Mouse (Mus musculus): Measurements from ENCODE around the gene Trmt44.
A peak's percentile ranks its signal among the peaks of the same experiment; 100 is the strongest.
"Not testable (repeated sequence)": the region's sequence is repeated elsewhere in the genome, so short reads cannot be mapped to it uniquely, and the experiment has no call there.

Gene Trmt44

GRCm38 (mm10) chr5:35591497-35591896, 16.6 kb upstream of the Trmt44 start:
- DNase-seq (ENCODE audit: low spot score), result no peak

DNA sequence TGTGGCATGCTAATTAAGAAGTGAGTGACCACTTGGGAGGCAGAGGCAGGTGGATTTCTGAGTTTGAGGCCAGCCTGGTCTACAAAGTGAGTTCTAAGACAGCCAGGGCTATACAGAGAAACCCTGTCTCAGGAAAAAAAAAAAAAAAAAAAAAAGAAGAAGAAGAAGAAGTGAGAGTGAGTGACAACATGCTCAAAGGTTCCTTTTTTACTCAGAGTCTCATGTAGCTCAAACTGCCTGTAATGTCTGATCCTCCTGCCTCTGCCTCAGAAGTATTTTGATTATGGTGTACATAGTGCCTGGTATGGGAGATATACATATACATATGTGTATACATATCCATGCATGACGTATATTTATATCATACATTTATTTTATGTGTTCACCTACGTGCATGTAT, 9.4 kb upstream of the Trmt44 start:
- not testable (repeated sequence) for DNase-seq (ENCODE audit: low spot score)

GRCm38 (mm10) chr5:35583221-35583783, 8.4 kb upstream of the Trmt44 start:
- no peak for DNase-seq (ENCODE audit: low spot score)

- peak; percentile 97 for DNase-seq (ENCODE audit: low spot score)
Measured at GRCm38 (mm10) chr5:35582445-35583220, 7.8 kb upstream of the Trmt44 start, which contains the start of gene Acox3. Gene Acox3, plus strand, starts transcription at chr5:35583040.

GRCm38 (mm10) chr5:35580156-35580922, 5.5 kb upstream of the Trmt44 start:
- no peak for DNase-seq (ENCODE audit: low spot score)

DNA sequence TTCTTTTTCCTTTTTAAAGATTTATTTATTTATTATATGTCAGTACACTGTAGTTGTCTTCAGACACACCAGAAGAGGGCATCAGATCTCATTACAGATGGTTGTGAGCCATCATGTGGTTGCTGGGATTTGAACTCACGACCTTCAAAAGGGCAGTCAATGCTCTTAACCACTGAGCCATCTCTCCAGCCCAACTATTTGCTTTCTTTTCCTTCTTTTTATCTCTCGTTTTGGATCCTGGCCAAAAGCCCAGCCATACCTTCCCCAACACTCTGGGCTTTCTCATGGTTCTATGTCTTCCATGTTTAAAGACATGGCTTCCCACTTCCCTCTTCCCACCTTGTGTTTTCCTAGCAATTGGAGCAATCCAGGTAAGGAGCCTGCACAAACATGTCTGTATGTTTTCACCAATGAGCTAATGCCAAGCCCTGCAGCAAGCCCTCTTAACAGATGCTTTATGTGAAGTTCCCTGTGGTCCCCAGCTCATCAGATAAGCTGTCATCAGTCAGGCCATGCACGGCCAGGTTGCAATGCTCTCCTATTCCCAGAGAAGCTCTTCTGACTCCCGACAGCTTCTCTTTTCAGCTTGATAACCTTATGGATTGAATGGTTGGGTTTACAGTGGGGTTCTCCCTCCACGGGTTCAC, 4.5 kb upstream of the Trmt44 start:
- DNase-seq (ENCODE audit: low spot score), result no peak

GRCm38 (mm10) chr5:35578411-35578810, 3.5 kb upstream of the Trmt44 start:
- no peak for DNase-seq (ENCODE audit: low spot score)

DNA sequence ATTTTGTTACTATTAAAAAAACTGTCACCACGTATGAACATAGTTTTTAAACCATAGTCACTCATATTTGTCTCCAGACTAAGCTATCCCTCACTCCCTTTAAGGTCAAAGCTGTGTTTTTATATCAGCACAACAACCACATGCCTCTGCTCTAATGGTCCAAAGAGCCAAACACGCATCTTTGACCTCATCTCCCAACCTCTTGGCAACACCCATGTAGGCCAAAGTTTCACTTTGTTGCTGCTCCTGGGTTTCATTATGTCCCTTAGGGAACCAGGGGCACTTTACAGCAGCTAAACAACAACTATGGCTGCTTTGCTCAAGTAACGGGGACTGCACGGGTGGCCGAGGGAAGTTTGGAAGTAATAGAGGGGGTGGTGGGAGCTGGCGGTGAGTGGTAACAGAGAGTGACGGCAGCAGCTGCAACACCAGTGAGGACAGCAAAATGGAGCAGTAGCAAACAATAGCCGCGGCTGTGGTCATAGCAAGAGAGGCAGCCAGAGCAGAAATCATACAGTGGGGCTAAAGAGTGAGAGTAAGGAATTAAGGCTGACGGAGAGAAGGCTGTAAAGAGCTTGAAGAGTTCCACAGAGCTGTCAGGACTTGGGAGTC, 1.6 kb upstream of the Trmt44 start:
- DNase-seq (ENCODE audit: low spot score), result no peak

DNA sequence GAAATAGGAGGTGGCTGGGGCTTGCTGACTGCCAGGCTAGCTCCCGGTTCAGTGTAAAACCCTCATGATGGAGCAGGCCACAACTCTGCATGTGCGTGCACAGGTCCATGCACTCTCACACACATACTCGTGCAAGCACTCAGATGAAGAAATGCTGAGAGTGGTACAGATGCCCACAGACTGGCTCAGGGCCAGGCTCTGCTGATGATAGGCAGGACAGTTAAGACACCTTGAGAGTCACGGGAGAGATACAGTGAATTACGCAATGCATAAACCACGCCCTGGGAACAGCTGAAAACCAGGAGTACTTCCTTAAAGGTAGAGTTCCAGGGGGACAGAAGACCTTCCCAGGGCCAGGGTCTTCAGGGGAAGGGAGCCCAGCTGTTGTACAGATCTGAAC, 3.3 kb downstream of the Trmt44 start:
- DNase-seq (ENCODE audit: low spot score), result no peak

- DNase-seq (ENCODE audit: low spot score), result no peak
Measured at GRCm38 (mm10) chr5:35566632-35567031, 8.2 kb downstream of the Trmt44 start.

DNA sequence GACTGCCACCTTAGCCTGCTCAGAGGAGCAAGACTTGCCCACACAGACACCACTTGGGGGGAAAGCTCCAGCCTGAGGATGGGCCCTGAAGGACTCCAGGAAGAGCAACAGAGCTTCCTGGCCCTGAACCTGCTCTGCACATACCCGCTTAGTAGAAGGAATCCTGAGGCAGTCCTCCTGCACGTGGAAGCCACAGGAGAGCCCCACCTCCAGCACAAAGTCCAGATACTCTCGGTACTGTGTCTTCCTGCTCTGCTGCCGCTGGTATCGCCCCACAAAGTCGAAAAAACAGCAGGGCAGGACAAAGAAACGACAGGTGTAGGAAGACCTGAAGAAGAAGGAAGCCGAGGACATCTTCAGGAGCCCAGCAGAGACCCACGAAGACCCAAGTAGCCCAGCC, 9.7 kb downstream of the Trmt44 start:
- no peak for DNase-seq (ENCODE audit: low spot score)

GRCm38 (mm10) chr5:35563449-35563848, 11.4 kb downstream of the Trmt44 start:
- DNase-seq (ENCODE audit: low spot score), result peak; percentile 74

DNA sequence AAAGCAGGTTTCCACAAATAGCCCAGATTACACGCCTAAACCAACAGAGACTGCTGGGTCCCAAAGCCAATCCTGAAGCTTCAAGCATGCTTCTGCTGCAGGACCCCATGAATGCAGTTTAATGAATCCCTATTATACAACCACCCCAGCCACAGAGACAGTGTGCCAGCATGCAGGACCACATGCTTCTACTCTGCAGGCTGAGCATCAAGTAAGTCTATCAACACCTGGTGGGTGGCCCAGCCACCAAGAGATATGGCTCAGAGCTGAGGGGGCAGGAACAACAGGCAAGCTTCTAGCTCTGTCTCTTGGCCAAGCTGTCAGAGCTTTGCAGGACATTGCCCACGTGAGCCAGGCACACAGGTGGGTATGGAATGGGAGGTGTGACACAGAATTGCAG, 12.3 kb downstream of the Trmt44 start:
- DNase-seq (ENCODE audit: low spot score), result no peak

- no peak for DNase-seq (ENCODE audit: low spot score)
Measured at GRCm38 (mm10) chr5:35559447-35559846, 15.4 kb downstream of the Trmt44 start.

DNA sequence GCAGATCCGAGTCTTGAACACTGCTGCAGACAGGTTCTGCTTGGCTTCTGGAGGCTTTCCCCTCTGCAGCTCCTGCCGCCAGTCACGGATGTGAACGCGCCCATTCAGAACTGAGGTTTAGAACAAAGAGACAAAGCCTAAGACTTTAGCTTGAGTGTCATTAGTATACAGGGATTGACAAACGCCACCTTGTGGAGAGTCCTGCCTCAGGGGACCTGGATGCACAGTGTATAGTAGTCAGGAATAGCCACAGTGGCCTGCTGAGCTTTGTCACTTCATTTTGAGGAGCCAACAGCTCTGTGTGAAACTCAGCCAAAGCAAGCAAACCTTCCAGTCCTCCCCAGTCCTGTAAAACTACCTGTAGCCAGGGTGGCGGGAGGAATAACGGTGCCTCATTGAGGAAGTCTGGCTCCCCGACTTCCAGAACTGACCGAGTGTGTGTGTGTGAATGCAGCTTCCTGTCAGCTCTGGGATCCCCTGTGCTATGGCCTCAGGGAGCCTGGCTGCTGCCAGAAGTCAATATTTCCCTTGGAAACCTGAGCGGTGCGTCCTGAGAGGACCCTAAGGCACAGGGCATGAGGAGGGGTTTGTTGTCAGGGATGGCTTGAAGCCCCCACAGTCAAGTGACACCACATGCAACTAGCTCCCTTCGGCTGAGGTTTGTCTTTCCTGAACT, 16.8 kb downstream of the Trmt44 start:
- DNase-seq (ENCODE audit: low spot score), result no peak

DNA sequence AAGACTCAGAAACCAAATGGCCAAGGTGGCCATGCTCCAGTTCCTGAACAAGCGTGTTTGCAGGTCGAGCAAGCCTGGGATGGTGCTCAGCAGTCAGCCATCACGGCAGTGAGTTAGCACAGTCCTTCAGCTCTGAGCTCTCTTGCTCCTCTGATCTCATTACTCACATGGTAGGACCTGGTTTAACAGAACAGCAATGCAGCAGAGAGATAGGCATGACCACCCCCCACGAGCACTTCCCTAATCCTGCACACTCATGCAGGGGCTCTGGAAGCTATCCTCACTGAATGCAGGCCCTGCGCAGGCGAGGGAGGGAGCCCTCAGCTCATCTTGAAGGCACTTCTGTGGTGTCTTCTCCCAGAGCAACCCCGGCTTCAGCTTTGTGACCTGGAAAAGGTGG, 18.5 kb downstream of the Trmt44 start:
- DNase-seq (ENCODE audit: low spot score), result no peak

GRCm38 (mm10) chr5:35552838-35553539, 21.9 kb downstream of the Trmt44 start:
- no peak for DNase-seq (ENCODE audit: low spot score)

DNA sequence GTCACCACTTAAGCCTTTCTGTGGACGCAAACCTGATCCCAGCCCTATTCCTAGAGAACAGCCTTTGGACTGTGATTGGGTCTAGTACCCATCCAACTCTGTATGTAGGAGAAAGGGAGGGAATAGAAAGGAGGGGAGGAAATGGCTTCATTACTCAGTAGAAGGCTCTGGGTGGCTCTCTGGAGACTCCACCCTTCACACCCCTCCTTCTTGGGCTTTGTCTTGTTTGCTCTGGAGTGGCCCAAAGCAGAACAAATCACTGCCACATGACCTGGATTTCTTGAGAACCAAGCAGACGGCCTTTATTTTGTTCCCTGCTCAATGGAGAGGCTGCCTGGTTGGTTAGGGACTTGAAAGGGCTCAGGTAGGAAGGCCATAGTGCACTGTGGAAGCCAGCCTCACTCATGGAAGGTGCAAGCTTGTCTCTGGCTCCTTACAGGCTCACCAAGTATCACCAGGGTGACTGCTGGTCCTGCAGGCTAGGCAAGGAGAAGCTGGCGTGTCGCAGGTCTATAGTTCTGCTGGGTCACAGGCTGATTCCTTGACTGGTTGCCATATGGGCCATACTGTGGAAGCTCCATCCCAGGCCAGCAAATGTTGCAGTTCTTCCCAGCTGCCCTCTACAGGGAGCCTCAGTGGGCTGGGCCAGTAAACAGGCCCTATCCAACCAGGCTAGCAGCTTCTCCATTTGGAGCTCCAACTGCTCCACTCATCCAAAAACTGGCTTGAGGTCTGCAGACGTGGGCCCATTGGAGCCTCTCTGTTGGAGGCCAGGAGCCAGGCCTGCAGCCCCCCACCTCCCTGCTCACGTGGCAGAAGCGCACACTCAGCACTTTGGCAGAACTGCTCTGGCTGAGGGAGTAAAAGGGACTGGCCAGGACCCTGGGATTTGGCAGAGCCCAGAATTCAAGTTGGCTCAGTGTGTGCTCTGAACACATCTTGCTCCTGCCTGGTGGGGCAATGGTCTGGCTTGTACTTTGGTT, 22.7 kb downstream of the Trmt44 start:
- peak; percentile 31 for DNase-seq (ENCODE audit: low spot score)

DNA sequence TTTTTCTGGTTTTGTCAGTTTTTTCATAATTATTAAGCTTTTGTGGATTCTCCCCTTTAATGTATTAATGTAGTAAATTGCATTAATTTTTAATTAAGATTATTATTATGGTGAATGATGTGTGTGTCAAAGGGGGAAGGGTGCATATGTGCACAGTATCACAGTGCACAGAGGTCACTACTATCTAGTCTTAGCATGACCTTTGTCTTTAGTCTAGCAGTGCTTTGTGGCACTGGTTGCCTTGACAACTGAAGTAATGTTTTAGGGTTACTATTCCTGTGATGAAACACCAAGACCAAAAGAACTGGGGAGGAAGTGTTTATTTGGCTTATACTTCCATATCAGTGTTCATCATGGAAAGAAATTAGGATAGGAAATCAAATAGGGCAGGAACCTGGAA, 28.7 kb downstream of the Trmt44 start:
- DNase-seq (ENCODE audit: low spot score), result no peak

Data from urinary bladder, postnatal 14 days (tissue).